Mouse (Mus musculus): ENCODE data around the gene Ptprcap. TPM values are rescaled to one million over a fixed set of nuclear protein-coding genes. Genes with fewer than 3 reads are reported as not detected.
"Not testable (repeated sequence)": the region's sequence is repeated elsewhere in the genome, so short reads cannot be mapped to it uniquely, and the experiment has no call there.

The Ptprcap gene
- polyA plus RNA-seq, 2 experiments = 7.0 to 7.8 TPM

DNA sequence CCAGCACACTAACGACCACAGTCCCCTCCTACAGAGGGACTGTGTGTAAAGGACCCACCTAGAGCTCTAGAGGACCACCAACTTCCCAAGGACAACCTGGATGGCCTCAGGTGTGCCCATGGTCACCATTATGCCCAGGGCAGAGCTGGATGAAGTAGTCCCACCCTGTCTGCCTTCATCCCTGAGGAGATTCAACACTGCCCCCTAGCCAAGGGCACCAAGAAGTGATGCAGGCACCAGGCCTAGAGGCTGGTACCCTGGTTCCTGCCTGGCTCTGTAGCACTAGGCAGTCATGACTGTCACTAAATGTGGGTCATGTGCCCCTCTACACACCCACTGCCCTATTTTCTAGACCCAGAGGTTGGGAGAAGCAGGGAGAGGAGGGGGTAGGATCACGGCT, 21.6 kb upstream of the Ptprcap start:
- H3K4me3 ChIP-seq (replicated peaks; ENCODE audit: low read length) = no peak overlapping the region
- H3K27ac ChIP-seq (replicated peaks; ENCODE audit: low read depth, low read length) = no peak overlapping the region
- TF ChIP-seq POLR2A (IDR thresholded peaks at IDR 0.05; ENCODE audit: borderline replicate concordance, extremely low read depth, insufficient read depth, insufficient read length) = no peak
- no peaks in the 10 kb centered on the region for H3K27me3 ChIP-seq (ENCODE audit: control insufficient read depth, insufficient read depth, low read length)
- H3K4me2 ChIP-seq (replicated peaks; ENCODE audit: low read depth, low read length, severe bottlenecking) = no peak overlapping the region
- H3K4me1 ChIP-seq (ENCODE audit: control insufficient read depth, insufficient read depth, low read length) = peaks cover 4% of the 10 kb centered on the region
- DNase-seq (ENCODE audit: low spot score) (no peak), ATAC-seq (ENCODE audit: low FRiP score, low read depth) (no peak)
- H3K9me3 ChIP-seq (ENCODE audit: control insufficient read depth, low read length) = no peaks in the 10 kb centered on the region
- peaks cover 62% of the 10 kb centered on the region for H3K36me3 ChIP-seq (ENCODE audit: control insufficient read depth, insufficient read depth, low read length)
- 77% methylated on average over 2 of the region's 2 CpGs for WGBS
- H3K9ac ChIP-seq (ENCODE audit: low read depth, low read length, severe bottlenecking) = no peak overlapping the region

DNA sequence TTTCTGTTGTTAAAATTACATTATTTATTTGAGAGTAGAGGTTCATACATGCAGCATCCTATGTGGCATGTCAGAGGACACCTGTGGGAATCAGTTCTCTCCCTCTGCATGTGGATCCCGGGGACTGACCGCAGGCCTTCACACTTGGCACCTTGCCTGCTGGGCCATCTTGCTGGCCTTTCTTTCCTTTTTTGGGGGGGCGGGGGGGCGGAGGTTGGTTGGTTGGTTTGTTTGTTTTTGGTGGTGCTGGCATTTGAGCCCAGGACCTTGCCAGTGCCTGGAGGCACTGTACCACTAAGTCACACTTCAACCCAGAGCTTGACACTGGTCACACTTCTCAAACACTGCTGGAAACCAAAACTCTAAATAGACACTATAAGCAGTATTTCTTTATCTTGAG, 19.1 kb upstream of the Ptprcap start:
- no peaks in the 10 kb centered on the region for H3K27me3 ChIP-seq (ENCODE audit: control insufficient read depth, insufficient read depth, low read length)
- peaks cover 38% of the 10 kb centered on the region for H3K36me3 ChIP-seq (ENCODE audit: control insufficient read depth, insufficient read depth, low read length)
- no peak for TF ChIP-seq POLR2A (IDR thresholded peaks at IDR 0.05; ENCODE audit: borderline replicate concordance, extremely low read depth, insufficient read depth, insufficient read length)
- DNase-seq (ENCODE audit: low spot score) = no peak
- no peaks in the 10 kb centered on the region for H3K4me1 ChIP-seq (ENCODE audit: control insufficient read depth, insufficient read depth, low read length)
- no peak overlapping the region for H3K4me3 ChIP-seq (replicated peaks; ENCODE audit: low read length)
- no peak overlapping the region for H3K4me2 ChIP-seq (replicated peaks; ENCODE audit: low read depth, low read length, severe bottlenecking)
- H3K9ac ChIP-seq (ENCODE audit: low read depth, low read length, severe bottlenecking) = no peak overlapping the region
- no peak overlapping the region for H3K27ac ChIP-seq (replicated peaks; ENCODE audit: low read depth, low read length)
- WGBS = 85% methylated on average over 4 of the region's 4 CpGs
- H3K9me3 ChIP-seq (ENCODE audit: control insufficient read depth, low read length) = no peaks in the 10 kb centered on the region
- ATAC-seq (ENCODE audit: low FRiP score, low read depth) = no peak

DNA sequence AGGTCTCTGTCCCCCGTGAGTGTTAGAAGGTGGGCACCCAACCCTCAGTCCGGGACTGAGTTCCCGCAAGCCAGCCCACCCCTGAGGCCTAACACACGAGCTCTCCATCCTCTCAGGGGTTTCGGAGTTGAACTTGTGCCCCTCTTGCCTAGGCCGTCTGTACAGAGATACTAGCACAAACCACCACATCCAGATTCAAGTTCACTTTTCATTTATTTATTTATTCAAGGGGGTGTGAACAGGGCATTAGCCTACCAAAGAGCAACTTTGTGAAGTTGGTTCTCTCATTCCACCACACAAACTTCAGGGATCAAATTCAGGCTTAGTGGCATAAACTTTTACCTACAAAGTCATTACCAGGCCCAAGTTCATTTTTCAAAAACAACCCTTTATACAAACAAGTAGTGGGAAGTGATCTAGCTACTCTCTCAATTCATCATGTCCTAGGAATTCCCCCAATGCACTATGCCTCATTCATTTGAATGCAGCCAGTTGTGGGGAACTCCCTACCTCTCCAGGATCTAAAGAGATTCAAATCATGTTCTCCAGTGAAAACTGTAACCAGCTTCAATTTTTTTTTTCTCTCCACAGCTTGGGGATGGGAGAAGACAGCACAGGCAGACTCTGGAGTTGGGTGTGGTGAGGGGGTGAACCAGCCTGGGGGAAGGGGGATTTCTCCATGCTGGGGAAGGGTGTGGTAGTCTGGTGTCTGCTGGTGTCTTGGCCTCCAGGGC, 18.0 kb upstream of the Ptprcap start:
- H3K36me3 ChIP-seq (ENCODE audit: control insufficient read depth, insufficient read depth, low read length) = peaks cover 28% of the 10 kb centered on the region
- ATAC-seq (ENCODE audit: low FRiP score, low read depth); H3K27me3 ChIP-seq (ENCODE audit: control insufficient read depth, insufficient read depth, low read length); H3K9ac ChIP-seq (ENCODE audit: low read depth, low read length, severe bottlenecking); H3K27ac ChIP-seq (replicated peaks; ENCODE audit: low read depth, low read length); H3K4me1 ChIP-seq (ENCODE audit: control insufficient read depth, insufficient read depth, low read length); DNase-seq (ENCODE audit: low spot score); H3K4me3 ChIP-seq (replicated peaks; ENCODE audit: low read length); H3K9me3 ChIP-seq (ENCODE audit: control insufficient read depth, low read length); H3K4me2 ChIP-seq (replicated peaks; ENCODE audit: low read depth, low read length, severe bottlenecking): not testable (repeated sequence)
- WGBS = 81% methylated on average over 6 of the region's 6 CpGs

DNA sequence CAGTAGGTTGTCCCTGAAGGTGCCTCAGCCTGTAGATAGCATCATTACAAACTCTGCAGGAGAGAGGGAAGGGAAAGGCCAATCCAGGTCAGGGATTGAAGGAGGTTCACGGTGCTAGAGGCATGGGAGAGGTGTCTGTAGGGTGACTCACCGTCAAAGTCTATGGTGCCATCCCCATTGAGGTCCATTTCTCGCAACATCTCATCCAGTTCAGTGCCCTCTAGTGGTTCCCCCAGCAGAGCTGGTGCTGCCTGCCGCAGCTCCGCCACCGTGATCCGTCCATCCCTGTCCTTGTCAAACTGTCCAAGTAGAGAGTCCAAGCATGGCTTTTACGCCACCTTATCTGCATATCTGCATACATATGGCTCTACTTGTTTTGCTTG, 17.4 kb upstream of the Ptprcap start:
- 31% methylated on average over 6 of the region's 8 CpGs for WGBS
- H3K27ac ChIP-seq (replicated peaks; ENCODE audit: low read depth, low read length); ATAC-seq (ENCODE audit: low FRiP score, low read depth); H3K9me3 ChIP-seq (ENCODE audit: control insufficient read depth, low read length); H3K9ac ChIP-seq (ENCODE audit: low read depth, low read length, severe bottlenecking); DNase-seq (ENCODE audit: low spot score); H3K27me3 ChIP-seq (ENCODE audit: control insufficient read depth, insufficient read depth, low read length); H3K4me1 ChIP-seq (ENCODE audit: control insufficient read depth, insufficient read depth, low read length); H3K4me3 ChIP-seq (replicated peaks; ENCODE audit: low read length); H3K4me2 ChIP-seq (replicated peaks; ENCODE audit: low read depth, low read length, severe bottlenecking): not testable (repeated sequence)
- peaks cover 24% of the 10 kb centered on the region for H3K36me3 ChIP-seq (ENCODE audit: control insufficient read depth, insufficient read depth, low read length)

DNA sequence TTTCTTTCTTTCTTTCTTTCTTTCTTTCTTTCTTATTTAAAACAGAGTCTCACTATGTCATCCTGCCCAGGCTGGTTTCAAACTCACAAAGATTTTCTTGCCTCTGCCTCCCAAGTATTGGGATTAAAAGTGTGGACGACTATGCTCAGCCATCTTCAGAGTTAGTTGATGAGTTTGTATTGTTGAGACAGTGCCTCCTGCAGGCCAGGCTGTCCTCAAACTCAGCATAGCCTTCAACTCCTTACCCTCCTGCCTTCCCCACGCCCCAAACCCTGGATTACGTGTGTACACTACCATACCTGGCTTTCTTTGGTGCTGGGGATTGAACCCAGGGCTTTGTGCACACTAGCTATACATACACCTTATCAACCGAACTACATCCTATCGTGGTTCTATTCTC, 16.9 kb upstream of the Ptprcap start:
- H3K4me1 ChIP-seq (ENCODE audit: control insufficient read depth, insufficient read depth, low read length) = no peaks in the 10 kb centered on the region
- 83% methylated on average over 5 of the region's 5 CpGs for WGBS
- H3K27me3 ChIP-seq (ENCODE audit: control insufficient read depth, insufficient read depth, low read length) = no peaks in the 10 kb centered on the region
- no peak for ATAC-seq (ENCODE audit: low FRiP score, low read depth)
- DNase-seq (ENCODE audit: low spot score) = no peak
- peaks cover 19% of the 10 kb centered on the region for H3K36me3 ChIP-seq (ENCODE audit: control insufficient read depth, insufficient read depth, low read length)
- no peak overlapping the region for H3K27ac ChIP-seq (replicated peaks; ENCODE audit: low read depth, low read length)
- no peak overlapping the region for H3K4me2 ChIP-seq (replicated peaks; ENCODE audit: low read depth, low read length, severe bottlenecking)
- no peak overlapping the region for H3K9ac ChIP-seq (ENCODE audit: low read depth, low read length, severe bottlenecking)
- H3K4me3 ChIP-seq (replicated peaks; ENCODE audit: low read length) = no peak overlapping the region
- no peaks in the 10 kb centered on the region for H3K9me3 ChIP-seq (ENCODE audit: control insufficient read depth, low read length)
- no peak for TF ChIP-seq POLR2A (IDR thresholded peaks at IDR 0.05; ENCODE audit: borderline replicate concordance, extremely low read depth, insufficient read depth, insufficient read length)

DNA sequence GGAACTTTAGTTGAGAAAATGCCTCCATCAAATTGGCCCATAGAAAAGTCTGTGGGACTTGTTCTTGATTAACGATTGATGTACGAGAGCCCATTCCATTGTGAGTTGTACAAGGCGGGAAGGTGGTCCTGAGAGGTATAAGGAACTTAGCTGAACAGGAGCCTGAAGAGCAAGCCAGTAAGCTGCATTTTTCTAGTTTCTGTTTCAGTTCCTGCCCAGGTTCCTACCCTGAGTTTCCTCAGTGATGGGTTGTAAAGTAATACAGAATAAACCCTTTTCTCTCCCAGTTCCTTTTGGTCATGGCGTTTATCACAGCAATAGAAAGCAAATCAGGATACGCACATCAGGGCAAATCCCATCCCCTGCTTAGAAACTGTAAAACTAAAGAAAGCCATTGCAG, 15.5 kb upstream of the Ptprcap start:
- no peaks in the 10 kb centered on the region for H3K4me1 ChIP-seq (ENCODE audit: control insufficient read depth, insufficient read depth, low read length)
- ATAC-seq (ENCODE audit: low FRiP score, low read depth) (no peak), DNase-seq (ENCODE audit: low spot score) (no peak)
- no peaks in the 10 kb centered on the region for H3K27me3 ChIP-seq (ENCODE audit: control insufficient read depth, insufficient read depth, low read length)
- no peak for TF ChIP-seq POLR2A (IDR thresholded peaks at IDR 0.05; ENCODE audit: borderline replicate concordance, extremely low read depth, insufficient read depth, insufficient read length)
- 81% methylated on average over 5 of the region's 5 CpGs for WGBS
- no peak overlapping the region for H3K4me3 ChIP-seq (replicated peaks; ENCODE audit: low read length)
- no peak overlapping the region for H3K4me2 ChIP-seq (replicated peaks; ENCODE audit: low read depth, low read length, severe bottlenecking)
- 0 out of 2 replicates have a peak, but pooled peaks cover 5% of the 10 kb centered on the region for H3K36me3 ChIP-seq (ENCODE audit: control insufficient read depth, insufficient read depth, low read length)
- no peak overlapping the region for H3K9ac ChIP-seq (ENCODE audit: low read depth, low read length, severe bottlenecking)
- H3K9me3 ChIP-seq (ENCODE audit: control insufficient read depth, low read length) = no peaks in the 10 kb centered on the region
- no peak overlapping the region for H3K27ac ChIP-seq (replicated peaks; ENCODE audit: low read depth, low read length)

All from limb, embryonic 14.5 days (tissue).